10 mouse cellular contexts compared by ENCODE assay signal in genomic region chr14:48137731-48138130, GRCm38 (mm10).
"Had no signal": no experiment of that assay in that cellular context is flagged by ENCODE, and none has a peak within 500 bp of the region (broad histone marks: within the 10 kb centered on the region; RNA-seq: fewer than 3 reads in every experiment).

No protein-coding gene starts in this region.

- H3K9me3 ChIP-seq: liver, embryonic 13.5 days; megakaryocyte, embryonic 14.5 days; midbrain, embryonic 10.5 days; midbrain, embryonic 13.5 days had no signal

- ATAC-seq: intestine, postnatal 0 days; midbrain, embryonic 16.5 days had no signal

- H3K27me3 ChIP-seq: liver, embryonic 13.5 days; megakaryocyte, embryonic 14.5 days had no signal

- H3K27ac ChIP-seq: left cerebral cortex, adult 2 months; liver, embryonic 13.5 days; midbrain, embryonic 10.5 days; midbrain, embryonic 13.5 days had no signal

- H3K4me3 ChIP-seq: left cerebral cortex, adult 2 months; liver, embryonic 13.5 days; megakaryocyte, embryonic 14.5 days; midbrain, embryonic 10.5 days; midbrain, embryonic 13.5 days had no signal

- H3K36me3 ChIP-seq: liver, embryonic 13.5 days; midbrain, embryonic 13.5 days had no signal

- H3K4me1 ChIP-seq: megakaryocyte, embryonic 14.5 days had no signal

- DNase-seq: layer of hippocampus, postnatal 36 days; liver, embryonic 13.5 days; lung, adult 2 months; thymus, adult 18-20 months had no signal

- H3K4me2 ChIP-seq: liver, embryonic 13.5 days; midbrain, embryonic 13.5 days had no signal

- H3K9ac ChIP-seq: liver, embryonic 13.5 days; midbrain, embryonic 13.5 days had no signal
